Mouse (Mus musculus) embryonic facial prominence, embryonic 14.5 days (tissue): ENCODE measurements around the gene Itsn1. TPM values are rescaled to one million over a fixed set of nuclear protein-coding genes. Genes with fewer than 3 reads are reported as not detected.

Experiments
- ATAC-seq: fragments of 200-750 bp; cut with Nextera tagmentation; 2 replicates; pipeline ENCODE4 v1.8.0; 2017; ENCODE audit warnings: low read depth, moderate number of reproducible peaks, moderate TSS enrichment
- DNase-seq: peaks from one replicate; pipeline ENCODE4 v3.0.0-alpha.2; 2015; ENCODE audit warnings: low spot score
- H3K27ac ChIP-seq: fragments of 300-500 bp; sonication (generic); replicated peaks from 2 replicates; pipeline ENCODE4 v1.5.1; 2014; ENCODE audit warnings: low read depth, mild to moderate bottlenecking, low read length, moderate library complexity
- H3K27me3 ChIP-seq: fragments of 300-500 bp; sonication (generic); replicated peaks from 2 replicates; pipeline ENCODE4 v1.6.1; 2014; ENCODE audit warnings: low read length; ENCODE audit not compliant: control insufficient read depth, insufficient read depth
- H3K36me3 ChIP-seq: fragments of 300-500 bp; sonication (generic); 2 replicates; pipeline ENCODE4 v1.6.1; 2014; ENCODE audit warnings: low read length, mixed read lengths; ENCODE audit not compliant: control insufficient read depth, insufficient read depth
- H3K4me1 ChIP-seq: fragments of 300-500 bp; sonication (generic); 2 replicates; pipeline ENCODE4 v1.6.1; 2014; ENCODE audit warnings: antibody characterized with exemption, low read length; ENCODE audit not compliant: control insufficient read depth, insufficient read depth
- H3K4me2 ChIP-seq: fragments of 300-500 bp; sonication (generic); 2 replicates; pipeline ENCODE4 v1.6.1; 2014; ENCODE audit warnings: low read depth, mild to moderate bottlenecking, low read length, moderate library complexity, mixed read lengths
- H3K4me3 ChIP-seq: fragments of 300-500 bp; sonication (generic); 2 replicates; pipeline ENCODE4 v1.5.1; 2014; ENCODE audit warnings: low read depth, mild to moderate bottlenecking, low read length
- H3K9ac ChIP-seq: fragments of 300-500 bp; sonication (generic); 2 replicates; pipeline ENCODE4 v1.6.1; 2014; ENCODE audit warnings: low read depth, mild to moderate bottlenecking, low read length, moderate library complexity, mixed read lengths
- H3K9me3 ChIP-seq: fragments of 300-500 bp; sonication (generic); 2 replicates; pipeline ENCODE4 v1.6.1; 2016; ENCODE audit warnings: low read length; ENCODE audit not compliant: control insufficient read depth
- WGBS: fragments of 180-500 bp; shearing (Covaris S2); extraction: QIAGEN DNeasy Blood & Tissue Kit; methylation state at CpG from one replicate; pipeline ENCODE4 v1.1.7; 2014; 5-methylcytosine and 5-hydroxymethylcytosine counted together
- polyA plus RNA-seq: library from polyadenylated mRNA; unstranded; fragments of >200 nt; fragmentation: Nextera tagmentation; extraction: Ambion mirVana; gene quantifications from 2 replicates; pipeline ENCODE4 v1.2.1, GENCODE M21; 2014

Gene Itsn1
- polyA plus RNA-seq, 1 experiment from 2014 or later = 30.1 TPM

GRCm38 (mm10) chr16:91822325-91822724 is 93.2 kb downstream of the Itsn1 start:
- Histone ChIP-seq H3K9ac (no peak overlapping the region), H3K4me1 (no peaks in the 10 kb centered on the region), H3K9me3 (no peaks in the 10 kb centered on the region), H3K27me3 (no peaks in the 10 kb centered on the region), H3K36me3 (peaks cover 57% of the 10 kb centered on the region), H3K4me3 (no peak overlapping the region), H3K4me2 (no peak overlapping the region), H3K27ac (no peak overlapping the region)
- no peak for ATAC-seq
- no peak for DNase-seq
- WGBS = 88% methylated on average over 7 of the region's 7 CpGs

- Histone ChIP-seq H3K4me2 (no peak overlapping the region), H3K4me1 (no peaks in the 10 kb centered on the region), H3K27me3 (no peaks in the 10 kb centered on the region), H3K36me3 (peaks cover 57% of the 10 kb centered on the region), H3K9ac (no peak overlapping the region), H3K9me3 (no peaks in the 10 kb centered on the region), H3K27ac (no peak overlapping the region), H3K4me3 (no peak overlapping the region)
- ATAC-seq (no peak), DNase-seq (no peak)
- WGBS = 94% methylated on average over 6 of the region's 6 CpGs
These were observed 93.7 kb downstream of the Itsn1 start for GRCm38 (mm10) chr16:91822759-91823158.

GRCm38 (mm10) chr16:91825774-91826325 is 96.8 kb downstream of the Itsn1 start:
- Histone ChIP-seq H3K27me3 (no peaks in the 10 kb centered on the region), H3K9ac (no peak overlapping the region), H3K27ac (no peak overlapping the region), H3K4me2 (no peak overlapping the region), H3K4me3 (no peak overlapping the region), H3K4me1 (no peaks in the 10 kb centered on the region), H3K36me3 (peaks cover 62% of the 10 kb centered on the region), H3K9me3 (no peaks in the 10 kb centered on the region)
- 57% methylated on average over 9 of the region's 9 CpGs for WGBS
- DNase-seq (peak; percentile 46), ATAC-seq (no peak)

- H3K4me3 ChIP-seq = no peak overlapping the region
- no peak overlapping the region for H3K9ac ChIP-seq
- ATAC-seq (no peak), DNase-seq (no peak)
- WGBS = 62% methylated on average over 2 of the region's 2 CpGs
- H3K4me2 ChIP-seq = no peak overlapping the region
- H3K36me3 ChIP-seq = peaks cover 55% of the 10 kb centered on the region
- H3K9me3 ChIP-seq = no peaks in the 10 kb centered on the region
- H3K27ac ChIP-seq = no peak overlapping the region; the same call in 1 of the 2 replicates
- no peaks in the 10 kb centered on the region for H3K4me1 ChIP-seq
- no peaks in the 10 kb centered on the region for H3K27me3 ChIP-seq
These were observed 97.8 kb downstream of the Itsn1 start for GRCm38 (mm10) chr16:91826893-91827292.

- 73% methylated on average over 5 of the region's 5 CpGs for WGBS
These were observed 98.4 kb downstream of the Itsn1 start for GRCm38 (mm10) chr16:91827456-91827855.

GRCm38 (mm10) chr16:91828160-91828559 is 99.1 kb downstream of the Itsn1 start:
- Histone ChIP-seq H3K4me1 (no peaks in the 10 kb centered on the region), H3K36me3 (peaks cover 43% of the 10 kb centered on the region), H3K9ac (no peak overlapping the region), H3K9me3 (no peaks in the 10 kb centered on the region), H3K4me2 (no peak overlapping the region), H3K27me3 (no peaks in the 10 kb centered on the region), H3K4me3 (no peak overlapping the region), H3K27ac (no peak overlapping the region)
- 85% methylated on average over 6 of the region's 7 CpGs for WGBS
- ATAC-seq = no peak
- no peak for DNase-seq

More at GRCm38 (mm10) chr16:91827456-91827855, 98.4 kb downstream of the Itsn1 start:
- Histone ChIP-seq H3K27me3 (no peaks in the 10 kb centered on the region), H3K4me1 (no peaks in the 10 kb centered on the region), H3K4me2 (no peak overlapping the region), H3K36me3 (peaks cover 50% of the 10 kb centered on the region), H3K4me3 (no peak overlapping the region), H3K9ac (no peak overlapping the region), H3K9me3 (no peaks in the 10 kb centered on the region), H3K27ac (no peak overlapping the region)
- no peak for ATAC-seq
- DNase-seq = no peak

GRCm38 (mm10) chr16:91828603-91829002 is 99.5 kb downstream of the Itsn1 start:
- Histone ChIP-seq H3K27ac (no peak overlapping the region), H3K4me1 (no peaks in the 10 kb centered on the region), H3K4me3 (no peak overlapping the region), H3K4me2 (no peak overlapping the region), H3K27me3 (no peaks in the 10 kb centered on the region), H3K9ac (no peak overlapping the region), H3K9me3 (no peaks in the 10 kb centered on the region), H3K36me3 (peaks cover 41% of the 10 kb centered on the region)
- ATAC-seq = no peak
- DNase-seq = no peak
- 76% methylated on average over 5 of the region's 5 CpGs for WGBS

- Histone ChIP-seq H3K27me3 (no peaks in the 10 kb centered on the region), H3K4me3 (no peak overlapping the region), H3K4me1 (no peaks in the 10 kb centered on the region), H3K9me3 (no peaks in the 10 kb centered on the region), H3K27ac (no peak overlapping the region), H3K36me3 (peaks cover 41% of the 10 kb centered on the region), H3K4me2 (no peak overlapping the region), H3K9ac (no peak overlapping the region)
- 74% methylated on average over 5 of the region's 5 CpGs for WGBS
- ATAC-seq = no peak
- no peak for DNase-seq
These were observed 100.0 kb downstream of the Itsn1 start for GRCm38 (mm10) chr16:91829121-91829520.

- H3K9ac ChIP-seq = no peak overlapping the region
- peaks cover 41% of the 10 kb centered on the region for H3K36me3 ChIP-seq
- H3K4me3 ChIP-seq = no peak overlapping the region
- no peaks in the 10 kb centered on the region for H3K4me1 ChIP-seq
- no peak overlapping the region for H3K27ac ChIP-seq
- no peak overlapping the region for H3K4me2 ChIP-seq
- WGBS = 85% methylated on average over 23 of the region's 23 CpGs
- no peak for DNase-seq
- H3K27me3 ChIP-seq = no peaks in the 10 kb centered on the region
- no peaks in the 10 kb centered on the region for H3K9me3 ChIP-seq
- ATAC-seq = no peak
These were observed 101.2 kb downstream of the Itsn1 start for GRCm38 (mm10) chr16:91830260-91830659.
